7 mouse cellular contexts compared by ENCODE assay signal in genomic region chr7:99382088-99383000, GRCm38 (mm10). TPM values are rescaled to one million over a fixed set of nuclear protein-coding genes. Genes with fewer than 3 reads are reported as not detected.
DNase-seq lines count a peak whose midpoint lies in the region; ATAC-seq and TF ChIP-seq lines count a peak whose summit lies in the region.

No protein-coding gene starts in this region.

- DNase-seq in neural tube, embryonic 11.5 days (ENCODE audit: low spot score) = no peak
- no peak for DNase-seq in neural tube, embryonic 10.5 days (ENCODE audit: extremely low spot score, low spot score)
- no peak for DNase-seq in retina, postnatal 1 day

- H3K27me3 ChIP-seq in neural tube, embryonic 11.5 days (ENCODE audit: control insufficient read depth, insufficient read depth, low read length) = no peaks in the 10 kb centered on the region
- no peaks in the 10 kb centered on the region for H3K27me3 ChIP-seq in intestine, postnatal 0 days (replicated peaks; ENCODE audit: control insufficient read depth, insufficient read depth, low read length)

- H3K9me3 ChIP-seq in neural tube, embryonic 11.5 days (ENCODE audit: control insufficient read depth, low read length) = no peaks in the 10 kb centered on the region
- no peaks in the 10 kb centered on the region for H3K9me3 ChIP-seq in intestine, postnatal 0 days (ENCODE audit: control insufficient read depth)

- peak overlapping the region; percentile 80 for H3K9ac ChIP-seq in neural tube, embryonic 11.5 days (ENCODE audit: low read length)
- peak overlapping the region; percentile 76 for H3K9ac ChIP-seq in intestine, postnatal 0 days (ENCODE audit: low read depth, low read length)

- H3K27ac ChIP-seq in neural tube, embryonic 11.5 days (ENCODE audit: low read depth, low read length) = peak overlapping the region; percentile 39; the same call in 1 of the 2 replicates
- H3K27ac ChIP-seq in embryonic fibroblast, embryonic 13.5 days (ENCODE audit: insufficient read depth, low read length) = no peak overlapping the region
- peak overlapping the region; percentile 82 for H3K27ac ChIP-seq in intestine, postnatal 0 days (ENCODE audit: low read depth, low read length)
- H3K27ac ChIP-seq in macrophage = no peak overlapping the region

- ATAC-seq in neural tube, embryonic 11.5 days (ENCODE audit: insufficient read depth, low FRiP score, low TSS enrichment) = no peak
- ATAC-seq in intestine, postnatal 0 days = no peak
- ATAC-seq in frontal cortex, adult (ENCODE audit: low TSS enrichment) = no peak

- TF ChIP-seq POLR2A in embryonic fibroblast, embryonic 13.5 days (IDR thresholded peaks at IDR 0.05; ENCODE audit: low read depth, low read length) = no peak

- peaks cover 34% of the 10 kb centered on the region for H3K4me1 ChIP-seq in neural tube, embryonic 11.5 days (ENCODE audit: control insufficient read depth, insufficient read depth, low read length)
- peaks cover 7% of the 10 kb centered on the region; the same call in 1 of the 2 replicates for H3K4me1 ChIP-seq in embryonic fibroblast, embryonic 13.5 days (ENCODE audit: control insufficient read depth, insufficient read depth, low read length)
- H3K4me1 ChIP-seq in intestine, postnatal 0 days (replicated peaks; ENCODE audit: control insufficient read depth, insufficient read depth, low read length) = peaks cover 15% of the 10 kb centered on the region

- peak overlapping the region; percentile 83 for H3K4me2 ChIP-seq in neural tube, embryonic 11.5 days (ENCODE audit: low read depth)
- peak overlapping the region; percentile 98 for H3K4me2 ChIP-seq in intestine, postnatal 0 days (replicated peaks; ENCODE audit: low read depth)

- WGBS in neural tube, embryonic 11.5 days = 9% methylated on average over 30 of the region's 30 CpGs
- 7% methylated on average over 30 of the region's 30 CpGs for WGBS in intestine, postnatal 0 days
- 21% methylated on average over 28 of the region's 30 CpGs for WGBS in macrophage (ENCODE audit: missing documents)

- no peak for TF ChIP-seq CTCF in embryonic fibroblast, embryonic 13.5 days (IDR thresholded peaks at IDR 0.05; ENCODE audit: borderline replicate concordance, insufficient read depth, low read length)
- TF ChIP-seq CTCF in intestine, postnatal 0 days (IDR thresholded peaks at IDR 0.05; ENCODE audit: low read depth) = no peak

- no peaks in the 10 kb centered on the region for H3K36me3 ChIP-seq in neural tube, embryonic 11.5 days (ENCODE audit: control insufficient read depth, insufficient read depth, low read length)
- no peaks in the 10 kb centered on the region; the same call in 1 of the 2 replicates for H3K36me3 ChIP-seq in intestine, postnatal 0 days (ENCODE audit: control insufficient read depth, insufficient read depth)
- no peaks in the 10 kb centered on the region for H3K36me3 ChIP-seq in macrophage (ENCODE audit: inconsistent target)

- peak overlapping the region; percentile 63 for H3K4me3 ChIP-seq in neural tube, embryonic 11.5 days (ENCODE audit: low read depth, low read length)
- H3K4me3 ChIP-seq in embryonic fibroblast, embryonic 13.5 days (ENCODE audit: insufficient read depth, low read length) = peak overlapping the region; percentile 74
- H3K4me3 ChIP-seq in intestine, postnatal 0 days (ENCODE audit: low read depth, low read length) = peak overlapping the region; percentile 73
- peak overlapping the region; percentile 61 for H3K4me3 ChIP-seq in macrophage (ENCODE audit: inconsistent target)

- H3K79me2 ChIP-seq in macrophage (ENCODE audit: inconsistent target) = no peaks in the 10 kb centered on the region; the same call in 1 of the 2 replicates

RNA-seq across cellular contexts. Expression of gene Gdpd5, which starts 1.1 kb away (rescaled TPM):
- polyA plus RNA-seq in neural tube, embryonic 11.5 days (2014; fragmentation: Nextera tagmentation; extraction: Ambion mirVana) = 32.5 and 39.9 TPM in 2 replicates
- polyA plus RNA-seq in embryonic fibroblast, embryonic 13.5 days (2011; ENCODE audit: insufficient read length, low read depth, missing spikeins) = 12.0 and 12.6 TPM in 2 replicates
- 15.7 and 16.9 TPM in 2 replicates for polyA plus RNA-seq in intestine, postnatal 0 days (2015; fragmentation: Nextera tagmentation; extraction: Ambion mirVana)
- 10 to 100 TPM in 18 of 26 experiments, 1 to 10 TPM in 6, under 1 TPM in 2; 0.88 to 38.7 (median 18.0) TPM for total RNA-seq in macrophage (2018; cell fraction: chromatin; rRNA removed)
- 10 to 100 TPM in 7 of 26 experiments, 1 to 10 TPM in 19; 5.6 to 13.8 (median 8.9) TPM for total RNA-seq in macrophage (2018; cell fraction: cytosol; rRNA removed)
- total RNA-seq in macrophage (2018; cell fraction: nucleus; rRNA removed) = 10 to 100 TPM in 20 of 26 experiments, 1 to 10 TPM in 6; 3.9 to 33.8 (median 12.4) TPM
- polyA plus RNA-seq in macrophage (2018) = 5.5 to 14.8 TPM (median 13.9 TPM) in 3 replicates

RNA-seq across cellular contexts. Expression of gene Serpinh1, which starts 29.3 kb away (rescaled TPM):
- polyA plus RNA-seq in neural tube, embryonic 11.5 days (2014; fragmentation: Nextera tagmentation; extraction: Ambion mirVana) = 337 and 339 TPM in 2 replicates
- polyA plus RNA-seq in embryonic fibroblast, embryonic 13.5 days (2011; ENCODE audit: insufficient read length, low read depth, missing spikeins) = 2,134 and 2,700 TPM in 2 replicates
- polyA plus RNA-seq in intestine, postnatal 0 days (2015; fragmentation: Nextera tagmentation; extraction: Ambion mirVana) = 199 and 204 TPM in 2 replicates
- total RNA-seq in macrophage (2018; cell fraction: chromatin; rRNA removed) = 100 to 1,000 TPM in 1 of 26 experiments, 1 to 10 TPM in 5, under 1 TPM in 11, not detected in 9; 0.30 to 194 (median 0.70) TPM
- total RNA-seq in macrophage (2018; cell fraction: cytosol; rRNA removed) = under 1 TPM in 10 of 26 experiments, not detected in 16; 0.05 to 0.19 (median 0.09) TPM
- total RNA-seq in macrophage (2018; cell fraction: nucleus; rRNA removed) = 10 to 100 TPM in 1 of 26 experiments, under 1 TPM in 4, not detected in 21; 0.18 to 34.7 (median 0.22) TPM
- 0.11 to 0.53 TPM in 2 of 3 replicates, not detected in the other for polyA plus RNA-seq in macrophage (2018)

Comparison
In these comparisons a context has a peak if more than half of its experiments do, and no peak if none do; other contexts are left out.
1. H3K27ac ChIP-seq: peak in neural tube, embryonic 11.5 days (single experiment) and intestine, postnatal 0 days (single experiment); none in embryonic fibroblast, embryonic 13.5 days (single experiment) and macrophage (single experiment).
2. RNA of gene Serpinh1, which starts 29.3 kb away (polyA plus RNA-seq): 2,134 to 2,700 TPM in embryonic fibroblast, embryonic 13.5 days, 337 to 339 TPM in neural tube, embryonic 11.5 days and 199 to 204 TPM in intestine, postnatal 0 days; 0.11 to 0.53 TPM in macrophage; every median in the first group is over 100 times any median in the second.
3. Peak in every context shown above with its lines, with median percentiles within 50 percentile points of each other: H3K4me3 ChIP-seq.